31 mouse cellular contexts compared by ENCODE assay signal in genomic region chr7:70946260-70946659, GRCm38 (mm10).
DNase-seq lines count a peak whose midpoint lies in the region; ATAC-seq and TF ChIP-seq lines count a peak whose summit lies in the region.
"Had no signal": no experiment of that assay in that cellular context is flagged by ENCODE, and none has a peak within 500 bp of the region (broad histone marks: within the 10 kb centered on the region; RNA-seq: fewer than 3 reads in every experiment).

No protein-coding gene starts in this region.

- no peak for TF ChIP-seq CTCF in midbrain, postnatal 0 days (IDR thresholded peaks at IDR 0.05)

- no peak overlapping the region for H3K9ac ChIP-seq in midbrain, postnatal 0 days (replicated peaks; ENCODE audit: low read length, poor library complexity, severe bottlenecking)
- H3K9ac ChIP-seq in midbrain, embryonic 13.5 days (replicated peaks) = no peak overlapping the region
- no peak overlapping the region for H3K9ac ChIP-seq in intestine, embryonic 16.5 days (ENCODE audit: low read depth, low read length)
- H3K9ac ChIP-seq: embryonic facial prominence, embryonic 13.5 days; forebrain, embryonic 15.5 days; hindbrain, embryonic 12.5 days; liver, embryonic 14.5 days; lung, embryonic 14.5 days; neural tube, embryonic 13.5 days had no signal

- no peak for DNase-seq in cerebellum, postnatal 4 days (ENCODE audit: low spot score in 2 of 2)
- DNase-seq in midbrain, postnatal 0 days (ENCODE audit: low spot score) = peak; percentile 30
- DNase-seq in cerebellum, adult 9-10 months = peak; percentile 23
- DNase-seq in cerebellum, postnatal 36 days = peak; percentile 65 to 66
- DNase-seq in ovary, postnatal 10 days (ENCODE audit: low spot score) = no peak
- DNase-seq: adrenal gland, adult 2 months; gastrocnemius, postnatal 36 days; heart, adult 18-20 months; heart, postnatal 36 days; kidney, adult 2 months; kidney, postnatal 10 days; layer of hippocampus, postnatal 36 days; liver; lung, embryonic 14.5 days; lung, postnatal 14 days; right cerebral cortex, adult 18-20 months; right cerebral cortex, postnatal 4 days; thymus, postnatal 4 days had no signal

- H3K4me3 ChIP-seq in midbrain, postnatal 0 days (ENCODE audit: low read depth, low read length) = no peak overlapping the region
- no peak overlapping the region for H3K4me3 ChIP-seq in midbrain, embryonic 13.5 days (replicated peaks)
- H3K4me3 ChIP-seq in intestine, embryonic 16.5 days (ENCODE audit: low read length) = no peak overlapping the region
- H3K4me3 ChIP-seq: embryonic facial prominence, embryonic 13.5 days; forebrain, embryonic 10.5 days; forebrain, embryonic 15.5 days; hindbrain, embryonic 12.5 days; neural tube, embryonic 13.5 days had no signal

- ATAC-seq in cerebellum, adult (ENCODE audit: insufficient number of reproducible peaks, low FRiP score, low TSS enrichment) = peak; percentile 78
- no peak for ATAC-seq in midbrain, postnatal 0 days (ENCODE audit: low FRiP score)
- no peak for ATAC-seq in midbrain, embryonic 13.5 days
- no peak for ATAC-seq in intestine, embryonic 16.5 days
- ATAC-seq: activated CD4-positive, CD25-positive, alpha-beta regulatory T cell, adult 4 months; forebrain, embryonic 15.5 days had no signal

- no peak overlapping the region for H3K27ac ChIP-seq in midbrain, postnatal 0 days (ENCODE audit: low read depth, low read length)
- H3K27ac ChIP-seq in midbrain, embryonic 13.5 days = no peak overlapping the region
- H3K27ac ChIP-seq in intestine, embryonic 16.5 days (ENCODE audit: low read length) = no peak overlapping the region
- H3K27ac ChIP-seq: embryonic facial prominence, embryonic 13.5 days; forebrain, embryonic 10.5 days; forebrain, embryonic 15.5 days; hindbrain, embryonic 12.5 days; liver, embryonic 14.5 days; neural tube, embryonic 13.5 days had no signal

- WGBS in midbrain, postnatal 0 days = 66% methylated on average over 2 of the region's 2 CpGs
- WGBS in midbrain, embryonic 13.5 days = 60% methylated on average over 2 of the region's 2 CpGs
- WGBS in intestine, embryonic 16.5 days = 70% methylated on average over 2 of the region's 2 CpGs

- no peaks in the 10 kb centered on the region for H3K9me3 ChIP-seq in midbrain, postnatal 0 days (ENCODE audit: low read length)
- H3K9me3 ChIP-seq in midbrain, embryonic 13.5 days = no peaks in the 10 kb centered on the region
- no peaks in the 10 kb centered on the region for H3K9me3 ChIP-seq in intestine, embryonic 16.5 days (ENCODE audit: control insufficient read depth, low read length)
- H3K9me3 ChIP-seq: embryonic facial prominence, embryonic 13.5 days; forebrain, embryonic 10.5 days; forebrain, embryonic 15.5 days; hindbrain, embryonic 12.5 days; neural tube, embryonic 13.5 days had no signal

- no peaks in the 10 kb centered on the region for H3K4me1 ChIP-seq in midbrain, postnatal 0 days (ENCODE audit: insufficient read depth, low read length)
- no peaks in the 10 kb centered on the region for H3K4me1 ChIP-seq in midbrain, embryonic 13.5 days (replicated peaks)
- H3K4me1 ChIP-seq in intestine, embryonic 16.5 days (ENCODE audit: control insufficient read depth, insufficient read depth, low read length) = no peaks in the 10 kb centered on the region
- H3K4me1 ChIP-seq: embryonic facial prominence, embryonic 13.5 days; forebrain, embryonic 10.5 days; forebrain, embryonic 15.5 days; neural tube, embryonic 13.5 days had no signal

- H3K4me2 ChIP-seq in midbrain, postnatal 0 days (ENCODE audit: low read depth, low read length, poor library complexity, severe bottlenecking) = no peak overlapping the region
- H3K4me2 ChIP-seq in midbrain, embryonic 13.5 days (replicated peaks) = no peak overlapping the region
- H3K4me2 ChIP-seq in intestine, embryonic 16.5 days (ENCODE audit: low read depth, low read length) = no peak overlapping the region
- H3K4me2 ChIP-seq: embryonic facial prominence, embryonic 13.5 days; forebrain, embryonic 15.5 days; heart, embryonic 11.5 days; hindbrain, embryonic 12.5 days; lung, embryonic 14.5 days; midbrain, embryonic 11.5 days; neural tube, embryonic 13.5 days had no signal

- H3K36me3 ChIP-seq in midbrain, postnatal 0 days (ENCODE audit: insufficient read depth, low read length) = no peaks in the 10 kb centered on the region
- no peaks in the 10 kb centered on the region for H3K36me3 ChIP-seq in midbrain, embryonic 13.5 days
- no peaks in the 10 kb centered on the region for H3K36me3 ChIP-seq in intestine, embryonic 16.5 days (ENCODE audit: control insufficient read depth, insufficient read depth, low read length)
- H3K36me3 ChIP-seq: embryonic facial prominence, embryonic 13.5 days; forebrain, embryonic 10.5 days; forebrain, embryonic 15.5 days; hindbrain, embryonic 12.5 days; neural tube, embryonic 13.5 days had no signal

- no peaks in the 10 kb centered on the region for H3K27me3 ChIP-seq in midbrain, postnatal 0 days (ENCODE audit: insufficient read depth, low read length)
- no peaks in the 10 kb centered on the region for H3K27me3 ChIP-seq in midbrain, embryonic 13.5 days
- H3K27me3 ChIP-seq in intestine, embryonic 16.5 days (replicated peaks; ENCODE audit: control insufficient read depth, insufficient read depth, low read length) = no peaks in the 10 kb centered on the region
- H3K27me3 ChIP-seq: CH12.LX; embryonic facial prominence, embryonic 13.5 days; forebrain, embryonic 15.5 days; hindbrain, embryonic 12.5 days; neural tube, embryonic 13.5 days had no signal

Comparison
In these comparisons a context has a peak if more than half of its experiments do, and no peak if none do; other contexts are left out.
1. DNase-seq: peak in midbrain, postnatal 0 days (single experiment), cerebellum, adult 9-10 months (single experiment) and cerebellum, postnatal 36 days (2 of 2); none in cerebellum, postnatal 4 days (0 of 2) and ovary, postnatal 10 days (single experiment).